Mouse (Mus musculus) midbrain, embryonic 11.5 days (tissue): ENCODE results near the gene Galnt3. TPM values are rescaled to one million over a fixed set of nuclear protein-coding genes. Genes with fewer than 3 reads are reported as not detected.

ENCODE experiments used
- ATAC-seq: fragments of 200-750 bp; cut with Nextera tagmentation; 2 replicates; pipeline ENCODE4 v1.8.0; 2017; ENCODE audit warnings: moderate TSS enrichment, moderate library complexity; ENCODE audit not compliant: low FRiP score
- DNase-seq: peaks from one replicate; pipeline ENCODE4 v3.0.0; 2015; ENCODE audit warnings: low spot score; ENCODE audit errors: missing footprints
- H3K27ac ChIP-seq: fragments of 300-500 bp; sonication (generic); 2 replicates; pipeline ENCODE4 v1.5.1; 2014; ENCODE audit warnings: low read depth, low read length
- H3K27me3 ChIP-seq: fragments of 300-500 bp; sonication (generic); 2 replicates; pipeline ENCODE4 v1.6.1; 2014; ENCODE audit warnings: mild to moderate bottlenecking, low read length, moderate library complexity, mixed read lengths; ENCODE audit not compliant: control insufficient read depth, insufficient read depth
- H3K36me3 ChIP-seq: fragments of 300-500 bp; sonication (generic); 2 replicates; pipeline ENCODE4 v1.6.1; 2014; ENCODE audit warnings: mild to moderate bottlenecking, low read length, moderate library complexity, mixed read lengths; ENCODE audit not compliant: control insufficient read depth, insufficient read depth
- H3K4me1 ChIP-seq: fragments of 300-500 bp; sonication (generic); 2 replicates; pipeline ENCODE4 v1.6.1; 2014; ENCODE audit warnings: low read length; ENCODE audit not compliant: control insufficient read depth, insufficient read depth
- H3K4me2 ChIP-seq: fragments of 300-500 bp; sonication (generic); 2 replicates; pipeline ENCODE4 v1.6.1; 2014; ENCODE audit warnings: mild to moderate bottlenecking, moderate library complexity
- H3K4me3 ChIP-seq: fragments of 300-500 bp; sonication (generic); 2 replicates; pipeline ENCODE4 v1.5.1; 2014; ENCODE audit warnings: low read depth, low read length
- H3K9ac ChIP-seq: fragments of 300-500 bp; sonication (generic); 2 replicates; pipeline ENCODE4 v1.6.1; 2014; ENCODE audit warnings: low read length
- H3K9me3 ChIP-seq: fragments of 300-500 bp; sonication (generic); 2 replicates; pipeline ENCODE4 v1.6.1; 2016; ENCODE audit warnings: low read length; ENCODE audit not compliant: control insufficient read depth
- WGBS: fragments of 180-500 bp; shearing (Covaris S2); extraction: QIAGEN DNeasy Blood & Tissue Kit; methylation state at CpG from one replicate; pipeline ENCODE4 v1.1.7; 2014; 5-methylcytosine and 5-hydroxymethylcytosine counted together
- polyA plus RNA-seq: library from polyadenylated mRNA; unstranded; fragments of >200 nt; fragmentation: Nextera tagmentation; extraction: Ambion mirVana; gene quantifications from 2 replicates; pipeline ENCODE4 v1.2.1, GENCODE M21; 2014

Galnt3 gene
- polyA plus RNA-seq, 1 experiment from 2014 or later: 1.1 TPM

DNA sequence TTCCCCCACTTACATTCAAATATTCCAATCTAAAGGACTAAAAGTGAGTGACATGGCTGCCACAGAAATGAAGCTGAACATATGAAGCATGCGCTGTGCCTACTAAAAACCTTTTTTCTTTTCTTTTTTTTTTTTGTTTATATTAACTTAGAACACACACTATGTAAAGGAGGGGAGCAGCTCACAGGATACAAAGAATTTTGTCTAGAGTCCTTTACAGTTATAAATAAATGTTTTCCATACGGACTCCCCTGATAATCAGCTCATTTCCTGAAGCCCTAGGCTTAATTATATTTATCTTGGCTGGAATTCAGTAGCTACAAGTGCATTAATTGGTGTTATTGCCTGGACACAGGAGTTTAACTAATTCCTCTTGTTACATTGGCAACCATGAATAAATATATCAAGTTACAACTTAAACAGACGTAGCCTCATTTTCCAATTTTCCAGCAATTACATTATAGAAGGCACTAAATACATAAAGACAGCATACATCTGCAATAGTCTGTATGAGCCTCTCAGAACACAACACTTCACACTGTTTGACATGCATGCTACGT is 30.1 kb downstream of the Galnt3 start:
- 82% methylated on average over 4 of the region's 4 CpGs for WGBS
- no peaks in the 10 kb centered on the region for H3K9me3 ChIP-seq
- no peak for DNase-seq

GRCm38 (mm10) chr2:66091296-66091695 is 33.5 kb downstream of the Galnt3 start:
- Histone ChIP-seq H3K27ac (no peak overlapping the region), H3K9ac (no peak overlapping the region), H3K36me3 (no peaks in the 10 kb centered on the region), H3K27me3 (no peaks in the 10 kb centered on the region), H3K4me2 (no peak overlapping the region), H3K4me3 (no peak overlapping the region), H3K9me3 (no peaks in the 10 kb centered on the region), H3K4me1 (no peaks in the 10 kb centered on the region)
- 41% methylated on average over 5 of the region's 5 CpGs for WGBS
- ATAC-seq: no peak
- DNase-seq: no peak

More for the DNA sequence above, 30.1 kb downstream of the Galnt3 start:
- Histone ChIP-seq H3K36me3 (no peaks in the 10 kb centered on the region), H3K27ac (no peak overlapping the region), H3K4me2 (no peak overlapping the region), H3K4me3 (no peak overlapping the region), H3K4me1 (peaks cover 8% of the 10 kb centered on the region; the same call in 1 of the 2 replicates), H3K27me3 (no peaks in the 10 kb centered on the region), H3K9ac (no peak overlapping the region)
- no peak for ATAC-seq

DNA sequence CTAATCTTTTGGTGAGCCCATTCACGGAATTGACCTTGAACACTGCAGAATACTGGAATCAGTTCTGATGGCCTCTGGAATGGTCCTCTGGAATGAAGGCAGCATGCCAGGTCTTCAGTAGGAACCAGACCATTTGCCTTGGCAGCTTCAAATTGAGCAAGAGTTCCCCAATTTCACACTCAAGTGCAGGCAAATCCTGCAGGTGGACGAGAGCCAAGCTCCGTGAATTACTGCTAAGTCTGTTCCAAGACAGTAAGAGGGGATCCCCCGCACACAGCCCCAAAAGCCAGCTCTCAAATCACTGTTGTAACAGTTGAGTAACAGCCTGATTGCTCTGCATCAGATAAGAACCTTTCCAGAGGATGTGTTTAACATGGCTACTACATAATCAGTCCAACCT is 42.9 kb downstream of the Galnt3 start:
- peak; percentile 68 for DNase-seq
- Histone ChIP-seq H3K27me3 (no peaks in the 10 kb centered on the region), H3K36me3 (no peaks in the 10 kb centered on the region), H3K9ac (no peak overlapping the region), H3K4me1 (no peaks in the 10 kb centered on the region), H3K9me3 (no peaks in the 10 kb centered on the region), H3K27ac (no peak overlapping the region), H3K4me2 (no peak overlapping the region), H3K4me3 (no peak overlapping the region)
- ATAC-seq: no peak
- 96% methylated on average over 4 of the region's 4 CpGs for WGBS

- Histone ChIP-seq H3K27ac (no peak overlapping the region), H3K27me3 (no peaks in the 10 kb centered on the region), H3K4me3 (no peak overlapping the region), H3K4me1 (no peaks in the 10 kb centered on the region), H3K9me3 (no peaks in the 10 kb centered on the region), H3K4me2 (no peak overlapping the region), H3K36me3 (no peaks in the 10 kb centered on the region), H3K9ac (no peak overlapping the region)
- no peak for ATAC-seq
- 94% methylated on average over 2 of the region's 2 CpGs for WGBS
- DNase-seq: peak; percentile 53
Measured at GRCm38 (mm10) chr2:66080731-66081130, 44.1 kb downstream of the Galnt3 start.

DNA sequence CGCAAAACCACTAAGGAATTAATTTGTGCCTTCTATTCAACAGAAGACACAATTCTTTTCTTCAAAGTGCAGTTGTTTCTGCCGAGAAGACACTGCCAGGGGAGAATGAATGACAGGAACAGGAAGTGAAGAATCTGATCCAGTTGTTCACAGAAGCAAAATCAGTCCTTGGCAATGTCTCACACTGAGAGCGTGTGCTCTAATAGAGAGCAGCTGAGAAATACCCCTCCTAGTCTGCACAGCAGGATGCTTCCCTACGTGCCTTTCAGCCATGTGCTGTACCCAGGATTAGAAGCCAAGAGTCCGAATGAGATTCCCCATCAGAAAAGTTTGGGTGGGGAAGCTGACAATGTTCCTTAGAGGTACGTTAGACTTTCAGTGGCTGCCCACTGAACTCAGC is 55.3 kb downstream of the Galnt3 start:
- DNase-seq: no peak
- Histone ChIP-seq H3K9me3 (no peaks in the 10 kb centered on the region), H3K4me1 (no peaks in the 10 kb centered on the region), H3K27ac (no peak overlapping the region), H3K9ac (no peak overlapping the region), H3K4me2 (no peak overlapping the region), H3K27me3 (no peaks in the 10 kb centered on the region), H3K36me3 (no peaks in the 10 kb centered on the region), H3K4me3 (no peak overlapping the region)
- ATAC-seq: no peak
- WGBS: 33% methylated on average over 6 of the region's 6 CpGs

- no peaks in the 10 kb centered on the region for H3K4me1 ChIP-seq
Measured at GRCm38 (mm10) chr2:66063291-66063690, 61.5 kb downstream of the Galnt3 start.

GRCm38 (mm10) chr2:66044405-66045089 is 80.2 kb downstream of the Galnt3 start:
- ATAC-seq: peak; percentile 4; the same call in 1 of the 2 replicates
- Histone ChIP-seq H3K36me3 (no peaks in the 10 kb centered on the region), H3K27me3 (no peaks in the 10 kb centered on the region), H3K9ac (peak overlapping the region; percentile 28; the same call in 1 of the 2 replicates), H3K4me1 (peaks cover 15% of the 10 kb centered on the region), H3K27ac (peak overlapping the region; percentile 41; the same call in 1 of the 2 replicates), H3K4me2 (no peak overlapping the region), H3K4me3 (no peak overlapping the region), H3K9me3 (no peaks in the 10 kb centered on the region)
- WGBS: 94% methylated on average over 12 of the region's 12 CpGs
- peak; percentile 83 for DNase-seq

More at GRCm38 (mm10) chr2:66063291-66063690, 61.5 kb downstream of the Galnt3 start:
- no peaks in the 10 kb centered on the region for H3K9me3 ChIP-seq
- no peak for ATAC-seq
- no peaks in the 10 kb centered on the region for H3K36me3 ChIP-seq
- WGBS: 88% methylated on average over 10 of the region's 10 CpGs
- DNase-seq: no peak
- no peak overlapping the region for H3K27ac ChIP-seq
- no peak overlapping the region for H3K4me2 ChIP-seq
- H3K27me3 ChIP-seq: no peaks in the 10 kb centered on the region
- H3K9ac ChIP-seq: no peak overlapping the region
- H3K4me3 ChIP-seq: no peak overlapping the region

DNA sequence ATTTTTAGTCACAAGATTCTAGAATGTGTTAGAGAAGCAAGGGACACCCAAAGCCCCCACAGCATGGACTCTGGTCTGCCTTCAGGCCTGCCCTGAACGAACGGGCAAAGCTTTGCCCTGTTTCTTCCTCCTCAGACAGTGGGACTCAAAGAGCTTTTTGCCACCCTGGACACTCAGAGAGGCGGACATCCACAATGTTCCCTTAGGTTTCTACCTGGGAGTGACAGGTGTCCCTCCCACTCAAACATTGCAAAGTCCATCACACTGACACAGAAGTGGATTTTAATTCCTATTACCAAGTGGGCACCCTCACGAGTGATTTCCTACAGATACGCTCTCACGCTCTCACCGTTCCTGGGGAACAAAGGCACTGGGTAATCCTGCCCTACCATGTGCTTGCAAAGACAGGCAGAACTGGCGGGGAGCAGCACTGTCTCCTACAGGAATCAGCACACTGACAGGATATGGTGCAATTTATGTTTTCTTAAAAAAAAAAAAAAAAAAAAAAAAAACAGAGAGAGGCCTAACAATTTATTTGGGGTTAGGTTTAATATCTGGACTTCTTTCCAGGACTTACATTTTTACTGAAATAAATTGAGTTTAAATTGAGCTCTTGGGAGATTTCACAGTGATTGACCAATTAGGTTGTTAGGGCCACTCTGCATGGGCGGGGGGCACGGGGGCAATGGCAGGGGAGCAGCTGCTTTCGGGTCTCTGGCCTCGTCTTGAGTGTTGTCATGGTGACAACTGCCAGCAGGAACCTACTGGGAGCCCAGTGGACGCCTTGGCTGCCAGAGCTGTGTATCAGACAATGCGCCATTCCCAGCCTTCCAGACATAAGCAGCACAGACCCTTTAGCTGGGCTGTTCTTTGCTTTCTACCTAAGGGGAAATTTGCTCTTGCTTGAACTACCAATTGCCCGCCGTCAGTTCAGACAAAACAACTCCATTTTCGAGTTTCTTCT is 81.1 kb downstream of the Galnt3 start:
- peak overlapping the region; percentile 68 for H3K27ac ChIP-seq
- peak; percentile 95 for ATAC-seq
- H3K4me3 ChIP-seq: no peak overlapping the region
- peak; percentile 93 for DNase-seq
- no peaks in the 10 kb centered on the region for H3K9me3 ChIP-seq
- 27% methylated on average over 17 of the region's 17 CpGs for WGBS
- H3K36me3 ChIP-seq: no peaks in the 10 kb centered on the region
- no peaks in the 10 kb centered on the region for H3K27me3 ChIP-seq
- peak overlapping the region; percentile 28; the same call in 1 of the 2 replicates for H3K9ac ChIP-seq
- H3K4me2 ChIP-seq: no peak overlapping the region
- peaks cover 15% of the 10 kb centered on the region for H3K4me1 ChIP-seq
